Mouse (Mus musculus): Measurements from ENCODE around the gene Pusl1. TPM values are rescaled to one million over a fixed set of nuclear protein-coding genes. Genes with fewer than 3 reads are reported as not detected.
A peak's percentile ranks its signal among the peaks of the same experiment; 100 is the strongest.

Pusl1 gene
- total RNA-seq, 2 experiments from 2014 or later = 11.4 to 12.8 TPM

- DNase-seq = peak in 1 of 2 experiments; percentile 39
- intact Hi-C loops (cut with DNase I) = no loop called here
Observed at GRCm38 (mm10) chr4:155847591-155848352, 43.8 kb downstream of the Pusl1 start.

DNA sequence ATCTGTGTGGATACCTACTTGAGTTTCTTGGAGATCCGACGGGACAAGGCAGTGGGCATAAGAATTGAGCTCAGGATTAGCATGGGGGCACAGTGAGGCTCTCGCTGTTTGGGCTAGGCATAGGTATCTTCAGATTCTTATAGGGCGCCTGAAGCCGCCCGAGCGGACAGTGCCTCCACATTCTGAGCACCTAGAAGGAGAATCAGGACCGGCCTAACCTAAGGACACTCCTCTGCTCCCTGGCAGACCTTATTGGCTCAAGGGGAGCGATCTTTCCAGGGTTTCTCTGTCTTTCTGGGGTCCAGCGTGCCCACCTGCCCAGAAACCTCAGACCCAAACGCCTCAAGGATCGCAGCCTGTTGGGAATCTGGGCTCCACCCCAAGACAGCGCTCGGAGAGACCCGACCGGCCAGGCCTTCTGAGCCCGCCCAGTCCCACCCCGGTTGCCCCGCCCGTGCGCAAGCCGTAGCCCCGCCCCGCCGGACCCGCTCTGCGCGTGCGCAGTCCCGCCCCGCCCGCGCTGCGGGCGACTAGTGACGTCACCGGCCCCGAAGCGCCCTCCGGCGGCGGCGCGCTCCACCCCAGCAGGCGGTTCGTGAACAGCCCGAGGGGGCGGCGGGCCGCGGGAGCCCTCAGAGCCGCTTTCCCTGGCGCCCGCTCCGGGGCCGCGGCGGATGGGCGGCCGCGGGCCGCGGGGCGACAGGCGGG lies 44.6 kb downstream of the Pusl1 start, which contains the start of gene Dvl1:
Dvl1 (plus strand) TSS at position 532 of the 708 bp plus-strand sequence.
- DNase-seq = peak; percentile 92 to 95
- intact Hi-C loops (cut with DNase I) = no loop called here

GRCm38 (mm10) chr4:155843231-155843630 lies 48.4 kb downstream of the Pusl1 start:
- no peak for DNase-seq
- intact Hi-C loops (cut with DNase I) = no loop called here

DNA sequence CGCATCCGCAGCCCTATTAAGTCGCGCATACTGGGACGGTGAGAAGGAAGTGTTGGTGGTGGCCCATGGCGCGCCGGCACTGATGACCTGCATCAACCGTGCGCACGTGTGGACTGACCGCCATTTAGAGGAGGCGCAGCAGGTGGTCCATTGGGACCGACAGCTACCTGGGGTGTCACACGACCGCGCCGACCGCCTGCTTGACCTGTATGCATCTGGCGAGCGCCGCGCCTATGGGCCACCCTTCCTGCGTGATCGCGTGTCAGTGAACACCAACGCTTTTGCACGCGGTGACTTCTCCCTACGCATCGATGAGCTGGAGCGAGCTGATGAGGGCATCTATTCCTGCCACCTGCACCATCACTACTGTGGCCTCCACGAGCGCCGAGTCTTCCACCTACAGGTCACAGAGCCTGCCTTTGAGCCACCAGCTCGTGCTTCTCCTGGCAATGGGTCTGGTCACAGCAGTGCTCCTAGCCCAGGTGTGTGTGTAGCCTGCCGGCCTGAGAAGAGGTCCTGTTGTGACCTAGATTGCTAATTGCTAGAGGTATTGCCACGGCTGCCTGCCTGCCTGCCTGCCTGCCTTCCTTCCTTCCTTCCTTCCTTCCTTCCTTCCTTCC lies 49.8 kb downstream of the Pusl1 start:
- intact Hi-C loops (cut with DNase I) = no loop called here
- peak in 1 of 2 experiments; percentile 15 for DNase-seq

GRCm38 (mm10) chr4:155841003-155841454 lies 50.6 kb downstream of the Pusl1 start:
- DNase-seq = peak in 1 of 2 experiments; percentile 62
- intact Hi-C loops (cut with DNase I) = no loop called here

DNA sequence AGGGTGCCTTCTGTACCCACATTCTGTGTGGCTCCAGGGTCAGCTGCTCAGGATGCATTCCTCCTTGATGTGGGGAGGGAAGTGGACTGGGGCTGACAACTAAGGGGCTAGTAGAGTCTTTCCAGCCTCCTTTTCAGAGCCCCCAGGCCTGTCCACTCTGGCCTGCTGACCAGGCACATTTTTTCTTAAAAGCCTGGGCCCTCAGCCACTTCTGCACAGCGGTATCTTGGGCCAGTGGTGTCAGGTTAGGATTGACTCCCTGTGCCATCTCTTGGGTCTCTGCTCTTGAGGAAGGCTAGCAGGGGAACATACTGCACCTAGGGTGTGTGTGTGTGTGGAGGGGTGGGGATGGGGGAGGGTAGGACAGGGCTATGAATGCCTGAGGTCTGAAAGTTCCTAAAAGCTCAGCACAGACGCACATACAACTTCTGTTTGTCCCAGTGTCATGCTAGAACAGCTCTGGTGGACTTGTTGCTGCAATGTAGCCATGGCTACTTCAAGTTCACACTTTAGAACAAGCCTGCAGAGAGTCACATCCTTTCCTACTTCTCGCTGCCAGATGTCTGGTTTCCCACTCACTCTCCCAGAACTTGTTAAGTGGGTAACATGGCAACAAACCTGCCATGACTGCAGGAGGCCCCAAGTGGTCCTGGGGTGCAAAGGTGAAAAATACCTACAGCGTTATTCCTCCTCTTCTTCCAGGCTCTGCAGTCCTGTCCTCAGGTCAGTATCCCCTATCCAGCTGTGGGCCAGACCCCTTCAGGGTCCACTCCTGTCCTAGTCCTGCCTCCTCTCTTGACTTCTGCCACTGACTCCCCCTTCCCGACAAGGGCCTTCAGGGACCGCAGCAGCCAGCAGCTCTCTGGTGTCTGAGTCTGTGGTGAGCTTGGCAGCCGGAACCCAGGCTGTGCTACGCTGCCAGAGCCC lies 51.2 kb downstream of the Pusl1 start:
- no peak for DNase-seq
- intact Hi-C loops (cut with DNase I) = no loop called here

- peak; percentile 87 to 90 for DNase-seq
- intact Hi-C loops (cut with DNase I) = no loop called here
Observed at GRCm38 (mm10) chr4:155839483-155839910, 52.1 kb downstream of the Pusl1 start, which contains the start of gene Mxra8. Mxra8 (plus strand) TSS chr4:155839680.

- intact Hi-C loops (cut with DNase I) = no loop called here
- peak in 1 of 2 experiments; percentile 61 for DNase-seq
Observed at GRCm38 (mm10) chr4:155838187-155839153, 53.1 kb downstream of the Pusl1 start.

Small RNA genes lying within 50 kb of the gene (microRNA-seq; reads per million reads assigned to microRNA genes)
- 0 reads per million in 2 experiments for gene Gm22991

Other genes starting within 250 kb of the Pusl1 start
- gene Gm10563, start 246.4 kb downstream of the Pusl1 start, total RNA-seq (2021) = not detected
- gene Mmp23, start 238.4 kb downstream of the Pusl1 start, total RNA-seq (2021) = 1 to 10 TPM; 2.2 to 3.5 TPM
- 10 to 100 TPM; 13.8 to 15.2 TPM for gene Mib2, start 222.6 kb downstream of the Pusl1 start, total RNA-seq (2021)
- gene Fndc10, start 197.4 kb downstream of the Pusl1 start, total RNA-seq (2021) = 1 to 10 TPM; 1.2 to 1.3 TPM
- 10 to 100 TPM; 32.3 to 34.8 TPM for gene Ssu72, start 187.0 kb downstream of the Pusl1 start, total RNA-seq (2021)
- under 1 TPM; 0.28 to 0.39 TPM for gene Tmem240, start 157.0 kb downstream of the Pusl1 start, total RNA-seq (2021)
- gene Atad3a, start 130.7 kb downstream of the Pusl1 start, total RNA-seq (2021) = 10 to 100 TPM; 23.7 to 26.6 TPM
- gene Vwa1, start 117.1 kb downstream of the Pusl1 start, total RNA-seq (2021) = 1 to 10 TPM; 4.6 to 4.7 TPM
- gene Tmem88b, start 105.9 kb downstream of the Pusl1 start, total RNA-seq (2021) = under 1 TPM; 0.67 to 0.87 TPM
- not detected for gene Ankrd65, start 101.3 kb downstream of the Pusl1 start, total RNA-seq (2021)
- 10 to 100 TPM; 38.3 to 49.1 TPM for gene Mrpl20, start 88.9 kb downstream of the Pusl1 start, total RNA-seq (2021)
- 10 to 100 TPM; 19.7 to 23.7 TPM for gene Ccnl2, start 79.3 kb downstream of the Pusl1 start, total RNA-seq (2021)
- gene Aurkaip1, start 60.5 kb downstream of the Pusl1 start, total RNA-seq (2021) = 10 to 100 TPM; 67.3 to 73.1 TPM
- 10 to 100 TPM; 29.9 to 32.7 TPM for gene Mxra8, start 52.1 kb downstream of the Pusl1 start, total RNA-seq (2021)
- gene Dvl1, start 44.4 kb downstream of the Pusl1 start, total RNA-seq (2021) = 100 to 1,000 TPM; 104 to 110 TPM
- under 1 TPM in 1 of 2 experiments, not detected in 1; 0.07 TPM for gene Tas1r3, start 28.4 kb downstream of the Pusl1 start, total RNA-seq (2021)
- gene Cptp, start 22.3 kb downstream of the Pusl1 start, total RNA-seq (2021) = 10 to 100 TPM; 14.5 to 16.0 TPM
- 10 to 100 TPM; 11.9 to 15.4 TPM for gene Ints11, start 22.2 kb downstream of the Pusl1 start, total RNA-seq (2021)
- 1 to 10 TPM; 7.4 to 7.8 TPM for gene Acap3, start within 50 bp of the Pusl1 start, total RNA-seq (2021)
- gene Ube2j2, start 52.0 kb upstream of the Pusl1 start, total RNA-seq (2021) = 10 to 100 TPM; 53.3 to 61.5 TPM
- gene C1qtnf12, start 70.5 kb upstream of the Pusl1 start, total RNA-seq (2021) = 10 to 100 TPM; 13.1 to 21.3 TPM
- 1 to 10 TPM; 1.1 to 1.5 TPM for gene B3galt6, start 100.9 kb upstream of the Pusl1 start, total RNA-seq (2021)
- 10 to 100 TPM; 63.1 to 68.4 TPM for gene Sdf4, start 101.1 kb upstream of the Pusl1 start, total RNA-seq (2021)
- gene Tnfrsf4, start 122.1 kb upstream of the Pusl1 start, total RNA-seq (2021) = under 1 TPM; 0.59 to 0.94 TPM
- under 1 TPM in 1 of 2 experiments, not detected in 1; 0.48 TPM for gene Tnfrsf18, start 134.4 kb upstream of the Pusl1 start, total RNA-seq (2021)
- gene Ttll10, start 167.6 kb upstream of the Pusl1 start, total RNA-seq (2021) = not detected
- 1 to 10 TPM; 3.1 to 4.7 TPM for gene 9430015G10Rik, start 218.2 kb upstream of the Pusl1 start, total RNA-seq (2021)
- gene Rnf223, start 238.7 kb upstream of the Pusl1 start, total RNA-seq (2021) = not detected

All from gastrocnemius, postnatal 36 days (tissue).